Mouse (Mus musculus): ENCODE results near the gene Ap3m1. TPM values are rescaled to one million over a fixed set of nuclear protein-coding genes. Genes with fewer than 3 reads are reported as not detected.

Gene Ap3m1
- polyA plus RNA-seq, 2 experiments from 2014 or later: 63.6 to 75.8 TPM

GRCm38 (mm10) chr14:21013800-21014334 lies 38.4 kb downstream of the Ap3m1 start:
- no peak for ATAC-seq

- ATAC-seq: no peak
Observed at GRCm38 (mm10) chr14:20999617-21000016, 52.7 kb downstream of the Ap3m1 start.

GRCm38 (mm10) chr14:20997548-20997947 lies 54.8 kb downstream of the Ap3m1 start:
- ATAC-seq: no peak

GRCm38 (mm10) chr14:20996361-20996760 lies 55.9 kb downstream of the Ap3m1 start:
- ATAC-seq: no peak

- no peak for ATAC-seq
Observed at GRCm38 (mm10) chr14:20995497-20995896, 56.8 kb downstream of the Ap3m1 start.

GRCm38 (mm10) chr14:20994475-20994874 lies 57.8 kb downstream of the Ap3m1 start:
- no peak for ATAC-seq

- ATAC-seq: peak; percentile 58
Observed at GRCm38 (mm10) chr14:20993067-20993691, 59.1 kb downstream of the Ap3m1 start.

- ATAC-seq: no peak
Observed at GRCm38 (mm10) chr14:20991492-20991891, 60.8 kb downstream of the Ap3m1 start.

GRCm38 (mm10) chr14:20985482-20985881 lies 66.8 kb downstream of the Ap3m1 start:
- no peak for ATAC-seq

- ATAC-seq: no peak
Observed at GRCm38 (mm10) chr14:20983832-20984231, 68.5 kb downstream of the Ap3m1 start.

Other genes with a start within 250 kb of the Ap3m1 start
- not detected for gene Plau, start 215.8 kb downstream of the Ap3m1 start, polyA plus RNA-seq (2017; shearing (Covaris generic))
- gene Vcl, start 123.1 kb downstream of the Ap3m1 start, polyA plus RNA-seq (2017; shearing (Covaris generic)): 1 to 10 TPM; 1.4 to 2.6 TPM
- gene Adk, start 66 bp upstream of the Ap3m1 start, polyA plus RNA-seq (2017; shearing (Covaris generic)): 100 to 1,000 TPM; 117 to 132 TPM